Mouse (Mus musculus): ENCODE measurements at regions not wholly inside any gene's neighbourhood (a gene's known extent, or its start where the extent isn't known, plus 50 kb on each side); places are given as distances from the start of the nearest gene placed in this dataset.

DNA sequence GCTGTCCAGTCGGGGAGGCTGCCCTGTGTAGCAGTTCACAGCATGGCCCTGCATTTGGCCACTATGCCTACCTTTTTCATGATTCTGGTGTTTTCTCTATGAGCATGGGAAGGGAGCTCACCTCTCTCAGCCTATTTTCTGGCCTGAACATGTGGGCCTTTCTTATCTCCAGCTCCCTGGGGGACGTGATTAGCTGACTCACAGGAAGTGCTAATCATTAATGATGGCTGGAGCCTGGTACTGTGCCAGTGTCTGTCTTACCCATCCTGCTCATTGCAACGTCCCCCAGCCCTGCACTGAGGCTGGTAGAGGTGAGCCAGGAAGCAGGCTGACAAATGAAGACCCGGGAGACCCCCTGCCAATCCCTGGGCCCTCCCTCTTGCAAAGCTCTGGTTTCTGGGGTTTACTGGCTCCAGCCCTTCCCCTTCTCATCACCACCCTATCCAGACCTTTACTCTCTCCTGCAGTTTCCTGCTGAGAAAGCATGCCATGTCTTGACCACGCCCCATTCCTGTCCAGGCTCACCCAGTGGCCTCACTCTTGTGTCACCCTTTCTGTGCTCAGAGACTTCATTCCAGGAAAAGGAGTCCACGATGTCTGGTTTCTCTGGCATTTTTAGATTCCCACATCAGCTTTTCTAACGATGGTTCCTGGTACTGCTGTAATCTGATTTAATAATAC lies 219.8 kb downstream of the Tex36 start:
- no peak for ATAC-seq (ENCODE audit: poor library complexity, severe bottlenecking)

DNA sequence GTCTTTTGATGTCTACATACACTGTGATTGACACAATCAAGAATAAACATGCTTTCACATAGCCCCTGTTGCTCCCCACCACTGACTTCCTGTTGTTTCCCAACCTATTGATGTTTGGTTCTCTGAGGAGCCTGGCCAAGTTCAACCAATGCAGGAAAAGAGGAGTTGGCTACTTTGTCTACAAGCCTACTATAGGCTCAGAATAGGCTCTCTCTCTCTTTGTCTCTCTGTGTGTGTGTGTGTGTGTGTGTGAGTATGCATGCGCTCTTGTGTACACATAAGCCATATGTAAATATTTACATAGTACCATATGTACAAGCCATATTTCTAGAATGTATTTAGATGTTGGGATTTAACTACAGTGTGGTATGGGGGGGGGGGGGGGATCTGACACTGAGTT lies 222.6 kb downstream of the Tex36 start:
- ATAC-seq (ENCODE audit: poor library complexity, severe bottlenecking), result no peak

DNA sequence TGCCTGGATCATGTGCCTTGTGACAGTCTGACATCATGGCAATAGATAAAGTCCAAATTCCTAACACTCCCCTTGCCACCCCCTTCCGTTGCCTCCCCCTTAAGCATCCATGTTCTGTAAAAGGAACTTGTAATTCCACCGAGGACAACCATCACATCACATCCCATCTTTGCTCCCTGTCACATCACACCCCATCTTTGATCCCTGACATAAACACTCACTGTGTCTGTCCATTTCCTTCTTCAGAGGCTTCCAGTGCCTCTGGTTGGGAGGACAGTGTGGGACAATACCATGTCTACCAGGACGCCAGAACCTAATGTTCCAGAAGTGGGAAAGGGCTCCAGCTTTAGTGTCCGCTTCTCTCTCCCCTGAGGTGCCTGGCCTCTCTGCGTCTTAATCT lies 223.6 kb downstream of the Tex36 start:
- ATAC-seq (ENCODE audit: poor library complexity, severe bottlenecking), result no peak

DNA sequence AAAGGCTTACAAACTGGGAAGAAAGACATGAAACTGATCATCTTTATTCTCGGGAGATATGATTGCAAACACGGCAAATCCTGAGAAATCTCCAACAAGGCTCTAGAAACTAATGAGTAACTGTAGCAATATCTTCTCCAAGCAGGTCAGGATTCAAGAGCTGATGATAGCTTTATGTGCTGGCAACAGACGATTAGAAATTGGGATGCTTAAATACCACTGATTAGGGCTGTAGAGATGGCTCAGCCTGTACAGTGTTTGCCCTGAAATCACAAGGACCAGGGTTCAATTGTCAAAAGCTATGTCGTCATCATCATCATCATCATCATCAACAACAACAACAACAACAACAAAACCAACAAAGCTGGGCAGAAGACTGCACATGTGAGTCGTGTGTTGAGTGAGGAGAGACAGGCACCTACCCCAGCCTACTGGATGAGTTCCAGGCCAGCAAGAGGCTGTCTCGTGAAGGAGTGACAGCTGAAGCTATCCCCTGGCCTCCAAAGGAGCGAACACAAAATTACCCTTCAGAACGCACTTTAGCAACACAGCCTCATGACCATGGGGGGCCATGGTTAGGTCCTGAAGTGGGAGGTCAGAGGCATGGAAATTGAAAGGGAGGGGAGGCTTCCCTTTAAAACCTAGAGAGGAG lies 225.0 kb downstream of the Tex36 start:
- no peak for ATAC-seq (ENCODE audit: poor library complexity, severe bottlenecking)

DNA sequence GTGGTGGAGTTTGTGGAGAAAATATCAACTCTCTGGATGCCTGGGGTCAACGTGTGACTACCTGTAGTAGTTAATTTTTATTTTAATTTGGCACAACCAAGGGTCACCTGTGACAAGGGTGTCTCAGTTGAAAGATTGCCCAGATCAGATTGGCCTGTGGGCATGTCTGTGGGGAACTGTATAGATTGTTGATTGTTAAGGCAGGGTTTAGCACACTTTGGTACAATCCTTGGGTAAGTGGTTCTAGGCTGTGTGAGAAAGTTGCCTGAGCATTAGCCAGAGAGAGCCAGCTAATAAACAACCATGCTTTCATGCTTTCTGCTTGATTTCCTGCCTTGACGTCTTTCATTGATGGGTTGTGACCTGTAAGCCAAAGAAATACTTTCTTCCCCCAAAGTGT lies 229.3 kb downstream of the Tex36 start:
- no peak for ATAC-seq (ENCODE audit: poor library complexity, severe bottlenecking)

DNA sequence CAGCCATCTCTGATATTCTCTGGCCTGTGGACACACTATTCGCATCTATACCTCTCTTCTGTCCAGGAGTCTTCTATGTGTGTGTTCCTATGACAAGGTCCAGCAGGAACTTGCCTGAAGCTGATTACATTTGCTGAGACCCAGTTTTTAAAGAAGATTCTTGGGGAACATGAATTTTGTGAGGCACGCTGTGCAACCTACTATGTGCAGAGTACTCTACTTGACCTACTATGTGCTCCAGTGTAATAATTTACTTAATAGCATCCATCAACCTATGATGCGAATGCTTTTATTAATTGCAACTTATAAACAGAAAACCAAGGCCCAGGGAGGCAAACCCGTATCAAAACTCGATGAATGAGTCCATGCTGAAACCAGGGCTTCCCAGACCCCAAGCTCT lies 231.4 kb downstream of the Tex36 start:
- ATAC-seq (ENCODE audit: poor library complexity, severe bottlenecking), result no peak

DNA sequence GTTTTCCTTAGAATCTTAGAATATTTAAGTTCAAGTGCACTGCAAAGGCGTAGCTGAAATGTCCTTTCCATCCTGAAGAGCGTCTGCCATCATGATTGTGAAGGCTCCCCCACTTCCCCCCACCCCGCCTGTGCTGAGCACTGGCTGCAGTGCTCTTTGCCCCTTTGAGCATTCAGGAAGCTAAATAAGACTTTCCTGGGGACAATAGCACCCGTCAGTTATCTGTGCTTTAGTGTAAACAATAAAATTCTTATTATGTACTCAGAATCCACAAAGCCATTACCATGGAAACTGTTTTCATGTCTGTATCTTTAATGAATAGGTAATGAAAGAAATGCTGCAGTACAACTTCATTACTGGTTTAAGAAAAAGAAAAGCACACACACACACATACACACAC lies 237.4 kb downstream of the Tex36 start:
- no peak for ATAC-seq (ENCODE audit: poor library complexity, severe bottlenecking)

DNA sequence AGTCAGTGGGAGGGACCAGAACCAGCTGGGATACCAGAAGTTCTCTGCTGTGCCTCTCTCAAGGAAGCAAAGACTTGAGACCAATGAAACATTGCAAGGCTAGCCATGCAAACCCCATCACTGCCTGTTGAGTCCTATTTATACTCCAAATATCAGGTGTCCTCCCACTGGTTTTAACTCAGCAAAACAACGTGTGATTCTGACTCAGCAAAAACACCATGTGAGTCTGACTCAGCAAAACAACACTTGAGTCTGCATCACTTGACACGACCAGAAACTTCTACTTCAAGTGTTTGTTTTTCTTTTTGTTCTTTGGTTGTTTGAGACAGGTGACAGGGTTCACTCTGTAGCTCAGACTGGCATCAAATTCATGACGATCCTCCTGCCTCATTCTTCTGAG lies 204.6 kb upstream of the Ctbp2 start:
- ATAC-seq (ENCODE audit: poor library complexity, severe bottlenecking), result no peak

DNA sequence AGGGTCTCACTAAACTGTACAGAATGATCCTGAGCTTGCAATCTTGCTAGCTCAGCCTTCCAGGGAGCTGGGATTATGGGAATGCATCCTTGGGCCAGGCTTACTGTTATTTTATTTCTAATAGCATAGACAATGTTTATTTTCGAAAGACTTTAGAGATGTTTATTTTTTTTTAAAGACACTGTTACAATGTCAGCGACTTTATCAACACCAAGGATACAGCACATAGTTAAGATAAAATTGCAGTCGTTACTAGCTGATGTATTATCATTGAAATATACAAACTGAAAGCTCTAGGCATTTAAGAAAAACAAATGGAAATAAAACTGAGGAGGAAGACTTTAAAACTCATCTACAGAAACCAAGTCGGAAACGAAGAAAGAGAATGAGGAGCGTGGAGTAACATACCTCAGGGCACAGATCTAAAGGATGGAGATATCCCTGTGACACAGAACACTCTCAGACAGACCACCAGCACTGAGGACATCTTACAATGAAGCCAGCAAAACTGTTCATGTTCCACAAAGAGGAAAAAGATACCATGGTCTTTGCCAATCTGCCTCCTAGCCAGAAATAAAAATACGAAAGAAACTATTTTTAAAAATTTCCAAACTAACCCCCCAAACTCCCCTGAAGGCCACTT lies 201.5 kb upstream of the Ctbp2 start:
- ATAC-seq (ENCODE audit: poor library complexity, severe bottlenecking), result no peak

DNA sequence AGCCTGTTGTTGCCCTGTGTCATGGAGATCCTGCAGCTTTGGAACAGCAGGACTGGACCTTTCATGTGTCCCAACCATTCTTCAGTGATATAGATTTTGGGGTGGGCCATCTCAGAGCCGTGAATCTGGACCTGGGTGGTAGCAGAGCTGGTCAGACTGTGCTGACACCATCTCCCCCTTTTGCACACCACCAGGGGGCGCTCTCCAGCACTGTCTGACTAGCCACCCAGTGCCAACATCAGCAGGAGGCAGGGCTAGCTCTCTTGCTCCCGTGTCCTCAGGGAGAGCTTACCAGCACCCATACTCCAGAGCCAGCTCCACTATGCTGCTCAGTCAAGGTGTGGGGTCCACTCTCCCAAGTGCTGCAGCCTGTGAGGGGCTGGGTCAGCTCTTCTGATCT lies 199.8 kb upstream of the Ctbp2 start:
- no peak for ATAC-seq (ENCODE audit: poor library complexity, severe bottlenecking)

DNA sequence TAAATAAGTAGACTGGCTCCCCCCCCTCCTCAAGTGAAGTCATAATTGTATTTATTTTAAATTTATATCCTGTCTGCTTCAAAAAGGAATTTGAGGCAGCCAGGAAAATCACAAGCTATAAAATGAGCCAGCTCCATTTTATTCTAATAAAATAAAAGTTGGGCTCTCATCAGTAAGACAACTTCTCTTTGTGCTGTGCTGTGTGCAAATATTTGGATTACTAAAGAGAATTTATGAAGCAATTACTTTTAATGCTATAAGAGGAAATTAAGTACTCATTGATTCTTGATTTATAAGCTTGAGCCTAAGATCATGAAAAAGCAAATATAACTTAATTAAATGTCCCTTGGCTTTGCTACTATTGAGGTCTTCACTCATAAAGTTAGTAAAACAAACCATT lies 193.4 kb upstream of the Ctbp2 start:
- ATAC-seq (ENCODE audit: poor library complexity, severe bottlenecking), result no peak

DNA sequence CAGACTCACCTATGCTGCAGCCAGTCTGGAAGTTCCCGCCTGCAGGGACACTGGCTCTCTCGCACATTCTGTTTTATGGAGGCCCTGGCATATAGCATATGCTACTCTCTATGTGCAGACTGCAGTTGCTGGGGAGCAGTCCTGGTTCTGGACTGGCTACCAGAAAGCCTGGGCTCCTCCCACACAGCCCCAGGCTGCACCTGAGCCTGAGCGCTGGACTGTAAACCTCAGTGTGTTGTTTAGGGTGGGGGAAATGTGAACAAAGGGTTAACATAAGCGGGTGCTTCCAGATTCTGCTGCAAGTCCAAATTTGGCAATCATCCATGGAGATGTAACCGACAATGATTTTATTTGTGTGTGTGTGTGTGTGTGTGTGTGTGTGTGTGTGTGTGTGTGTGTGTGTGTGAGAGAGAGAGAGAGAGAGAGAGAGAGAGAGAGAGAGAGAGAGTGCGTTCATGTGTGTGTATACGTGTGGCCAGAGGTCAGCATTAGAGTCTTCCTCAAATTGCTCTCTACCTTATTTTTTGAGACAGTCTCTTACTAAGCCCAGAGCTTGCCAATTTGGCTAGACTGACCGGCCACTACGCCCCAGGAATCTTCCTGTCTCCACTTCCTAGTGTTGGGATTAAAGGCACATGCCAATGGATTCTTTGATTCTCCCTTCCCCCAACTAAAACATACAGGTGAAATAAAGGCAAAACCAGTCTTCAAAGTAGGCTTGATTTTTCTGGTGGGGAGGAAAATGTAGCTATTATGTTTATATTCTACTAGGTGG lies 192.7 kb upstream of the Ctbp2 start:
- ATAC-seq (ENCODE audit: poor library complexity, severe bottlenecking), result no peak

DNA sequence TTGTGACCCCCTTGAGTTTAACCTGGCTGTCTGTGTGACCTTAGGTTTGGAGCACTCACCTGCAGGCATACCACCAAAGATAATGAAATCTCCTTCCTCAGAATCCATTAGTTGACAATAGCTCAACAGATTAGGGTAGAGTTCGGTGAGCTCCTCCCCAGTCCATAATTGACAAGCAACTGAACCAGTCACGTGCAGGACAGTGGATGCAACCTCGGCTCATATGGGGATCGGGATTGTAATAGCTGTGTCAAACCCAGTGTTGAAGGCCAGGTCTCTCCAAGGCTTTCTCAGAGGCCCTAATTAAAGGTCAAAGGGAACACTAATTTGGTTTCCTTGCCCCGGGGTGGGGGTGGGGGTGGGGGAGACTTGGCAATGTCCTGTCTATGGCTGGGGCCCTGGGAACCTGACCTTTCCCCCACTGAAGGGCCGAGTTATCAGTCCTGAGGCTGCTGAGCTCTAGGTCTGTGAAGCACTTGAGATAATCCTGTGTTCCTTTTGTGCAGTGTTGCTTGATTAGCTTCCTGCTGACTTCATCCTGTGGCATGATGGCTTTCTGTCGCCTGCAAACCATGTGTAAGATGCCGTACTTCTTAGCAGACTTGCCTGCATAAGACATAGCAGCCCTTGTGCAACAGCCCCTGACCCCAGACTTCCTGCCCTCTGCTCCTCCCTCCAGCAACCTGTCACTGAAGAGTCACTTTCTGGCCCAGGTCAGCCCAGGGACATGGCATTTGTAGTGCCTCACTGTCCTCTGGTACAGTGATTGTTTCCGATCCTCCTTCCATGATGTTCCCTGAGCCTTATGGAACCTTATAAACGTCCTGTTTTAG lies 191.3 kb upstream of the Ctbp2 start:
- ATAC-seq (ENCODE audit: poor library complexity, severe bottlenecking), result no peak

DNA sequence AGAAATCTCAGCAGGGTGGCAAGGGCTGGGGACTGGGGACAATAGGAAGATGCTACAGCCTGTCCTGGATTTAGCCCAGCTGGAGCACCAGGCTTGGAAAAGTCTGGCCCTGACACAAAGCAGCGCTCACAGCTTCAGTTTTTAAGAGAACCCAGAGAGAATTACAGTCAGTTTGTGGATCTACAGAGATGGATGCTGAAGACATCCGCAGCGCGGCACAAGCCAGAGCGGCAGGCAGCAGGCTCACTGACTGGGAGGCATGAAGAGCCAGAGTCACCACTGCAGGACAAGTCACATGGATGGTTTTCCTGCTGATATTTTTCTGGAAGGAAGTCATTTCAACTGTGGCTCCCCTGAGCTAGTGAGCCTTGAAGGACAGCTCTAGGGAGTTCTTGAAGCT lies 189.0 kb upstream of the Ctbp2 start:
- ATAC-seq (ENCODE audit: poor library complexity, severe bottlenecking), result no peak

DNA sequence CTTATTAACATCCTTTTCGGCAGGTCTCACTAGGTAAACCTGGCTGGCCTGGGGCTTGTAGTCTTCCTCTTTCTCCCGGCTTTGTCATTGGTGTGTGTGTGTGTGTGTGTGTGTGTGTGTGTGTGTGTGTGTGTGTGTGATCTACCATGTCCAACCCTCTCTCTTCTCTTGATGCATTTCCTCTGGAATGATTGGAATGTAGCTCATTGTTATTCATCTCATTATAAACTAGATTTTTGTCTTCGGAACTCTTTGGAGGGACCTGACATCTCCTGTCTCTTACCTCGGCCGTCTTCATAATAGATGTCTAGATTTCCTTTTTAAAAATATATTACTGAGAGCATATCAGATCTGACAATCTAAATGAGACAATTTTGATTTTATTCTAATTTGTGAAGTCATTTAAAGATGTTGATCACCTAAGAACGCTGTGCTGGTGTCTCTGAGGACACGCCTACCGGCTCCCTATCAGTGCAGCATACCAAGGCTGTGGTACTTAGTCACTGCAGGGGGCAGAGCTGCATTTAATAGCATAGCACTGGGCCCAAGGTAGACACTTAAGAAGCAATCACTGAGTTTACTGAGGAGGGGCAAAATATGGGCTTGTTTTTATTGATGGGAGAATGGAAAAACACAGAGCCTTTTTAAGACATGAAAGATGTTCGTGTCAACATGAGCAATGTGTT lies 187.1 kb upstream of the Ctbp2 start:
- ATAC-seq (ENCODE audit: poor library complexity, severe bottlenecking), result no peak

DNA sequence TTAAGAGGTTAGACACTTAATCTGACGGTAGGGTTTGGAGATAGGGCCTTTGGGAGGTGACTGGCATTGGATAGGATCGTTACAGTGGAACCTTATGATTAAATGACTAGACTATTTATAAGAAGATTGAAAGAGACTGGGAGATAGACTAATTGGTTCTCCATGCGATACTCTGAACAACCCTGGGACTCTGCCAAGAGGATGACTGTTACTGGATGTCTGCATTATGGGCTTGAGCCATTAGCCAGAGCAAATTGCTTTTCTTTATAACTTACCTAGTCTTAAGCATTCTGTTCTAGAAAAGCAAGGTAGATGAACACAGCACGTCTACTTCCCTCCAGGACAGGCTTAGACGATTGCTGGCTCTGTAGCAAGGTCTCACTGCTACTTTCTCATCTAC lies 180.3 kb upstream of the Ctbp2 start:
- ATAC-seq (ENCODE audit: poor library complexity, severe bottlenecking), result no peak

DNA sequence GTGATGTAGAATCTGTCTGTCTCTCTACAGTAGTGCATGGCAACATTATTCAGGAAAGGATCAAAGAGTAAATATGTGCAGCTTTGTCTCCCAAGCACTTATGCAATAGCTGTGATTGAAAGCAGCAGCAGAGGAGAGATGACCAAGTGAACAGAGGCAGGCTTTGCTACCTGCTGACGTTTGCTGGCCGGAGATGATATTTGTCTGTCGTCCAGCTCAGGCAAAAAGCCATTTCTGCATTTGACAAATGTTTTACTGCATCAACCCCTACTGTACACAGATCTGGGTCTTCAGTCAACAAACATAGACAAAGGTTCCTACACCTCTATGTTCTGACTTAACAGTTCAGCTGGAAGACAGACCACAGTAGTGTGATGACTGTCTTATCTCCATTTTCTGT lies 166.3 kb upstream of the Ctbp2 start:
- ATAC-seq (ENCODE audit: poor library complexity, severe bottlenecking), result no peak

DNA sequence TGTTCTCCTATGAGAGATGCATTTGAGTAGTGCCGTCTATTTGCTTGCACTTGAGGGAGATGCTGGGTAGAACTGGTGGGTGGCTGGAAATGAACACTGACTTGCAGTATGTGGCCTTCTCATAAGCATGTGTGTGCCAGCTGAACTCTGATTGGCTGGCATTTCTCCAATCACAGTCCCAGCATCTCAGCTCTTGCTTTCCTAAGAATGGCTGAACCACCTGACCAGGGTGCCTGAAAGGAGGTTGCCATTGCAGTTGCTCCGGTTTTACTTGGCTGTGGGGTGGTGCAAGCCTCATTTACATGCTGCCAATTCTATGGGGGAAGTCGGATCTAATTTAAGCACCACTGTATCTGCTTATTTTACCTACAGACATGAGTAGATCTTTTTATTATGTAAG lies 164.1 kb upstream of the Ctbp2 start:
- no peak for ATAC-seq (ENCODE audit: poor library complexity, severe bottlenecking)

DNA sequence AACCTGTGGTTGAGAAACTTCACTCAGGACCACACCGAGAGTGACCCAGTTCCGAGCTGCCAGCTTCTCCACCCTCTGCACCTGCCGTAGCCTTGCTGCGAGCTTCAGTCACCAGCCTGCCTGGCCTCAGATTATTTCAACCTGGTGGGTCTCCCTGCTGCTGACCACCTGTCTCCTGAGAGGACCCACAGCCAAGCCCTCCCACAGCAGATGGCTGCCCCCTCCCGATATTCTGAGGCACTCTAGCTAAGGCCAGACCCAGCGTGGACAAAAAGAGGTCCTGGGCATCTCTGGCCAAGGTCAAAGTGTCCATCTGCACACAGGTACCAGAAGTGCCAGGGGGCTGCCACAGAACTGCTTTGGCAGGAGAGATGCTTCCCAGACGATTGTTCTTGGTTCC lies 162.7 kb upstream of the Ctbp2 start:
- no peak for ATAC-seq (ENCODE audit: poor library complexity, severe bottlenecking)

DNA sequence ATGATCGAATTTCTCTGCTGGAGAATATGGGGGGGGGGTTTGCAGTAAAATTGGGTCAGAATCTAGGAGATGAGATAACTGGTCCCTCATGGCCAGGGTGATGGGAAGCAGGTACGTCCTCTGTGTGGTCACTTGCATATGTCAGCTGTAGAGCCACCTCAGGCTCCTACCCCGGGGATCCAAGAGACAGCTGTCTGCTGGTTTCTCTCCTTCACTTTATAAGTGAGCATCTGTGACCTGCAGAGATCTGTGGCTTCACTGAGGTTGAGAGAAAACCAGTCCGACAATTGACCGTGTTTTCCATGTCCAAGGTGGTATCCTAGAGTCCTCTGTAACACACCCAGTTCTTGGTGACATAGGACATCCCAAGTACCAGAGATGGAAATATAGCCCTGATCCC lies 162.1 kb upstream of the Ctbp2 start:
- ATAC-seq (ENCODE audit: poor library complexity, severe bottlenecking), result no peak
